Comparison of ENCODE assay signal across 1 mouse cellular context in the genomic region with DNA sequence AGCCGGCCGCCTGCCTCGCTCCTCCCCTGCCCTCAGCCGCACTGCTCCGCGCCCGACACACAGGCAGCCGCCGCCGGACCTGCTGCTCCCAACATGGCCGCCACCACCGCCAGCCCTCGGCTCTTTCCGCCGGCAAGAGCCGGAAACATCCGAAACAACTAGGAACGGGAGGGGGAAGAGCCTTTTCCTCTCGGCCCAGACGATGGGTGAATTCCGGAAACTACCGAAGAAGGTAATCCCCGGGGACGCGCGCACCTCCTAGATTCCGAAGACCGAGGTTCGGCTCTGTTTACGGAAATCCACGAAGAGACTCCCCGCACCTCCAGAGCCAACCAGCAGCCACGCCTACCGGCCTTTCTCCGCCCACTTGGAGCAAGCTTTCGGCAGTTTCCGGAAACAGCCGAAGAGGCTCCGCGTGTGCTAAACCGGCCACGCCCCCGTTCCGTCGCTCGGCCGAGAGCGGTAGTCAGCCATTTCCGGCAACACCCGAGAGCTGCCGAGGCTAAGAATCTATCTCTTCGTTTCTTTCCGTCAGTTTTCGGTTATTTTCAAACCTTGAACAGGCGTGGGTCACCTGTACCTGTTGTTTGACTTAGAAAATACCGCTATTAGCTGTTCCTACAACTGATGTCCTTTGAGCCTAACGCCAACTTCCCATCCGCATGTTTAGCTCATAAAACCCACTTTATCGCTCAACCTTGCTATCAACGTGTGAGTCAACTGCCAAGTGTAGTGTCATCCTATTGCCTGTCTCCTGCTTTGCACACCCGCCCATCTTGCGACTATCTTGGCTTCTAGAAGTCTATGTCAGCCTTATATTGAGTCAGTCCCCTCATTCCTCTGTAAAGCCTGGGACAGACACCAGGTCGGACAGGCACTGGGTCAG.
TF ChIP-seq lines count a peak whose summit lies in the region.

A gene (minus strand): TSS at position 349 of the 886 bp plus-strand sequence.

TF ChIP-seq in MEL, 35 proteins besides CTCF, POLR2A, EP300 and RAD21 (continued from another document):
- TF ChIP-seq ZMIZ1 (IDR thresholded peaks at IDR 0.05; ENCODE audit: low read depth, low read length) (no peak; the same call in none of the 2 replicates), USF1 (IDR thresholded peaks at IDR 0.05; ENCODE audit: low read depth, low read length) (0 out of 2 replicates have a peak, but pooled peaks have one; percentile 17), CHD1 (IDR thresholded peaks at IDR 0.05; ENCODE audit: low read depth, low read length) (no peak), MAX (IDR thresholded peaks at IDR 0.05; ENCODE audit: low read length) (peak; percentile 95), POLR2AphosphoS5 (IDR thresholded peaks at IDR 0.05; ENCODE audit: borderline replicate concordance, low read depth, low read length) (no peak), RCOR1 (IDR thresholded peaks at IDR 0.05; ENCODE audit: low read depth, low read length) (peak; percentile 48; the same call in 1 of the 2 replicates), MYC (IDR thresholded peaks at IDR 0.05; ENCODE audit: low read depth, low read length) (peak; percentile 93)
